In the genomic region with DNA sequence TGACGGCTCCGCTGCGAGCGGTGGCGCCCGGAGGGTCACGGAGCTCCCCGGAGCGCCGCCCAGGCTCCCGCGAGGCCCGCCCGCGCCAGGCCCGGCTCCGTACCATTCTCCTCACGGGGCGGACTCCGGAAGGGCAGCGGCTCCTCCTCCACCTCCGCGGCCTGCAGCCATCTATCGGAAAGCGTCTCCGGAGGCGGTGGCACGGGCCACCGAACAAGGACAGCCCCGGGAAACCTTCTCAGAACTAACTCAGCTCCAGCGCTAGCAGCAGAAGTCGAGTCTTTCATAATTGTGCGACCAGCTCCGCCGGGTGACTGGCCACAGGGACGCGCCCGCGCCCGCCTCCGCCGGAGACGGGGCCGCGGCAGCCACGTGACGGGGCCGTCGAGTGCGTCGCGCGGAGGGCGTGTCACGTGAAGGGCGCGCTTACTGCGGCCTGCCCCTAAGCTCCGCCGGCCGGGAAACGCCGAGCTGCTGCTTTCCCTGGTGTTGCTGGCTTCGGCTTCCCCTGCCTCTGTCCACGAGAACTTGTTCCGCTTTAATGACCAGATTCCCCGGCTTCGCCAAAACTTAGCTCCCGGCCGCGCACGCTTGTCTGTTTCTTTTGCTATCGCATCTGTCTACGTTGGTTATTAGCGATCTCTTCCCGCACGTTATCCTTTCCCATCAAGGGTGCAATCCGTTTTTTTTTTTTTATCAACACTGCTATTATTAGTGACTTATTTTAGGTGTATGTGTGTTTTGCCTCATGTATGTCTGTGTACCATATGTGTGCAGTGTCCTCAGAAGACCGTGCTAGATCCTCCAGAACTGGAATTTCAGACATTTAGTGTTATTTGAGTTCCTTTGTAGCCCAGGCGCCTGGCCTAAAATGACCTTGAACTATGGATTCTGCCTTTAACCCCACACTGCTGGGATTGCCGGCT, we compare ENCODE assay signal across 8 mouse cellular contexts. TPM values are rescaled to one million over a fixed set of nuclear protein-coding genes. Genes with fewer than 3 reads are reported as not detected.
DNase-seq lines count a peak whose midpoint lies in the region; ATAC-seq and TF ChIP-seq lines count a peak whose summit lies in the region.

A gene (minus strand): TSS at position 360 of the 926 bp plus-strand sequence.

- peak within 1 kb of the TSS; percentile 98 for H3K27ac ChIP-seq in embryonic facial prominence, embryonic 14.5 days (replicated peaks; ENCODE audit: low read depth, low read length)
- H3K27ac ChIP-seq in heart, adult 2 months = peak within 1 kb of the TSS; percentile 99
- H3K27ac ChIP-seq in limb, embryonic 13.5 days = peak within 1 kb of the TSS; percentile 98
- peak within 1 kb of the TSS; percentile 95 for H3K27ac ChIP-seq in midbrain, embryonic 16.5 days (ENCODE audit: low read length)

- H3K79me2 ChIP-seq in heart, adult 2 months (replicated peaks; ENCODE audit: control insufficient read depth, insufficient read depth, low read length) = 0 out of 2 replicates have a peak, but pooled peaks cover 2% of the 10 kb centered on the region

- intact Hi-C loops in heart, adult 2 months (cut with DNase I) = loop anchor here (1.0 kb wide), 1 partner anchor 57 kb away; a partner anchor contains a TSS

- TF ChIP-seq POLR2A in heart, adult 2 months (IDR thresholded peaks at IDR 0.05; ENCODE audit: insufficient read depth, low read depth, low read length) = peak; percentile 95

- peak; percentile 65 for TF ChIP-seq EP300 in heart, adult 2 months (IDR thresholded peaks at IDR 0.05; ENCODE audit: insufficient read depth, low read depth, low read length)

- peak within 1 kb of the TSS; percentile 52 for H3K4me2 ChIP-seq in embryonic facial prominence, embryonic 14.5 days (ENCODE audit: low read depth, low read length)
- peak within 1 kb of the TSS; percentile 75 for H3K4me2 ChIP-seq in limb, embryonic 13.5 days (replicated peaks)
- peak within 1 kb of the TSS; percentile 75 for H3K4me2 ChIP-seq in midbrain, embryonic 16.5 days (ENCODE audit: low read length)

- under 1% methylated on average over 43 of the region's 81 CpGs for WGBS in embryonic facial prominence, embryonic 14.5 days
- WGBS in heart, adult 2 months = 1% methylated on average over 81 of the region's 81 CpGs
- WGBS in limb, embryonic 13.5 days = under 1% methylated on average over 79 of the region's 81 CpGs
- WGBS in midbrain, embryonic 16.5 days = 1% methylated on average over 65 of the region's 81 CpGs

- H3K4me3 ChIP-seq in embryonic facial prominence, embryonic 14.5 days (ENCODE audit: low read depth, low read length) = peak within 1 kb of the TSS; percentile 92
- H3K4me3 ChIP-seq in heart, adult 2 months = peak within 1 kb of the TSS; percentile 87
- peak within 1 kb of the TSS; percentile 93 for H3K4me3 ChIP-seq in limb, embryonic 13.5 days
- H3K4me3 ChIP-seq in midbrain, embryonic 16.5 days (ENCODE audit: low read depth, low read length) = peak within 1 kb of the TSS; percentile 83

- H3K9me3 ChIP-seq in embryonic facial prominence, embryonic 14.5 days (ENCODE audit: control insufficient read depth, low read length) = no peaks in the 10 kb centered on the region
- H3K9me3 ChIP-seq in limb, embryonic 13.5 days = no peaks in the 10 kb centered on the region
- no peaks in the 10 kb centered on the region for H3K9me3 ChIP-seq in midbrain, embryonic 16.5 days (replicated peaks; ENCODE audit: control insufficient read depth, low read length, poor library complexity, severe bottlenecking)

- ATAC-seq in embryonic facial prominence, embryonic 14.5 days (ENCODE audit: low read depth) = peak; percentile 98
- peak; percentile 98 for ATAC-seq in limb, embryonic 13.5 days (ENCODE audit: low FRiP score, low read depth)
- ATAC-seq in midbrain, embryonic 16.5 days = peak; percentile 98

- H3K27me3 ChIP-seq in embryonic facial prominence, embryonic 14.5 days (replicated peaks; ENCODE audit: control insufficient read depth, insufficient read depth, low read length) = no peaks in the 10 kb centered on the region
- no peaks in the 10 kb centered on the region for H3K27me3 ChIP-seq in heart, adult 2 months (ENCODE audit: control insufficient read depth, insufficient read depth, low read length)
- no peaks in the 10 kb centered on the region for H3K27me3 ChIP-seq in limb, embryonic 13.5 days
- no peaks in the 10 kb centered on the region for H3K27me3 ChIP-seq in midbrain, embryonic 16.5 days (ENCODE audit: control insufficient read depth, insufficient read depth, low read depth, low read length)

- H3K36me3 ChIP-seq in embryonic facial prominence, embryonic 14.5 days (ENCODE audit: control insufficient read depth, insufficient read depth, low read length) = no peaks in the 10 kb centered on the region
- peaks cover 21% of the 10 kb centered on the region for H3K36me3 ChIP-seq in heart, adult 2 months (ENCODE audit: control insufficient read depth, insufficient read depth, low read length)
- no peaks in the 10 kb centered on the region for H3K36me3 ChIP-seq in limb, embryonic 13.5 days
- H3K36me3 ChIP-seq in midbrain, embryonic 16.5 days (ENCODE audit: control insufficient read depth, insufficient read depth, low read length) = no peaks in the 10 kb centered on the region

- peak; percentile 96 for DNase-seq in 3T3-L1 (ENCODE audit: low read depth, low spot score)
- DNase-seq in adrenal gland, postnatal 4 days (ENCODE audit: low spot score in 2 of 2) = peak; percentile 81
- peak; percentile 98 for DNase-seq in embryonic facial prominence, embryonic 14.5 days (ENCODE audit: low spot score)
- DNase-seq in heart, adult 2 months = peak; percentile 95 to 97
- DNase-seq in kidney, adult 8-10 months = peak; percentile 93 to 94
- peak; percentile 90 to 92 for DNase-seq in spleen, postnatal 10 days (ENCODE audit: low spot score in 2 of 2)

- H3K9ac ChIP-seq in embryonic facial prominence, embryonic 14.5 days (ENCODE audit: low read depth, low read length) = peak within 1 kb of the TSS; percentile 92
- peak within 1 kb of the TSS; percentile 87 for H3K9ac ChIP-seq in heart, adult 2 months (ENCODE audit: low read depth, low read length)
- H3K9ac ChIP-seq in limb, embryonic 13.5 days = peak within 1 kb of the TSS; percentile 95
- peak within 1 kb of the TSS; percentile 88 for H3K9ac ChIP-seq in midbrain, embryonic 16.5 days (ENCODE audit: low read depth, low read length)

- TF ChIP-seq CTCF in heart, adult 2 months (IDR thresholded peaks at IDR 0.05) = no peak

- H3K4me1 ChIP-seq in embryonic facial prominence, embryonic 14.5 days (ENCODE audit: control insufficient read depth, insufficient read depth, low read length) = peaks cover 11% of the 10 kb centered on the region
- peaks cover 7% of the 10 kb centered on the region for H3K4me1 ChIP-seq in heart, adult 2 months (ENCODE audit: control insufficient read depth, insufficient read depth, low read length)
- H3K4me1 ChIP-seq in limb, embryonic 13.5 days = peaks cover 12% of the 10 kb centered on the region
- H3K4me1 ChIP-seq in midbrain, embryonic 16.5 days (ENCODE audit: control insufficient read depth, insufficient read depth, low read length) = peaks cover 16% of the 10 kb centered on the region

RNA-seq across cellular contexts. Expression of the gene that starts here (rescaled TPM):
- total RNA-seq in adrenal gland, postnatal 4 days (2021) = 10 to 100 TPM; 64.1 to 69.1 TPM
- polyA plus RNA-seq in embryonic facial prominence, embryonic 14.5 days (2014; fragmentation: Nextera tagmentation; extraction: Ambion mirVana) = 38.2 and 46.3 TPM in 2 replicates
- 10 to 100 TPM; 24.4 to 26.7 TPM for total RNA-seq in heart, adult 2 months (2021)
- polyA plus RNA-seq in heart, adult 2 months (2012; rRNA removed) = 7.5 and 16.2 TPM in 2 replicates
- polyA plus RNA-seq in limb, embryonic 13.5 days (2015; fragmentation: Nextera tagmentation; extraction: Ambion mirVana) = 65.3 and 69.5 TPM in 2 replicates
- polyA plus RNA-seq in midbrain, embryonic 16.5 days (2015; fragmentation: Nextera tagmentation; extraction: Ambion mirVana) = 28.6 and 39.2 TPM in 2 replicates

Comparison
In these comparisons a context has a peak if more than half of its experiments do, and no peak if none do; other contexts are left out.
1. Peak in every context shown above with its lines: DNase-seq, ATAC-seq, H3K4me3 ChIP-seq and H3K27ac ChIP-seq.